Mouse (Mus musculus) embryonic facial prominence, embryonic 11.5 days (tissue): Measurements from ENCODE around the gene 1810010H24Rik. TPM values are rescaled to one million over a fixed set of nuclear protein-coding genes. Genes with fewer than 3 reads are reported as not detected.

Experiments
- ATAC-seq: fragments of 200-750 bp; cut with Nextera tagmentation; replicated peaks from 2 replicates; pipeline ENCODE4 v1.8.0; 2017; ENCODE audit warnings: low read depth; ENCODE audit not compliant: insufficient number of reproducible peaks, low FRiP score, low TSS enrichment
- DNase-seq: peaks from one replicate; pipeline ENCODE4 v3.0.0-alpha.2; 2015; ENCODE audit warnings: low spot score
- H3K27ac ChIP-seq: fragments of 300-500 bp; sonication (generic); replicated peaks from 2 replicates; pipeline ENCODE4 v1.5.1; 2014; ENCODE audit warnings: mild to moderate bottlenecking, low read depth, low read length, control low read depth
- H3K27me3 ChIP-seq: fragments of 300-500 bp; sonication (generic); 2 replicates; pipeline ENCODE4 v1.6.1; 2014; ENCODE audit warnings: mild to moderate bottlenecking, low read length, moderate library complexity, mixed read lengths; ENCODE audit not compliant: control insufficient read depth, insufficient read depth
- H3K36me3 ChIP-seq: fragments of 300-500 bp; sonication (generic); replicated peaks from 2 replicates; pipeline ENCODE4 v1.6.1; 2014; ENCODE audit warnings: low read depth, mild to moderate bottlenecking, low read length, moderate library complexity, mixed read lengths; ENCODE audit not compliant: control insufficient read depth, insufficient read depth
- H3K4me1 ChIP-seq: fragments of 300-500 bp; sonication (generic); 2 replicates; pipeline ENCODE4 v1.6.1; 2014; ENCODE audit warnings: low read length, mixed read lengths; ENCODE audit not compliant: control insufficient read depth, insufficient read depth
- H3K4me2 ChIP-seq: fragments of 300-500 bp; sonication (generic); 2 replicates; pipeline ENCODE4 v1.6.1; 2014; ENCODE audit warnings: low read depth, mild to moderate bottlenecking, control low read depth, low read length, moderate library complexity
- H3K4me3 ChIP-seq: fragments of 300-500 bp; sonication (generic); 2 replicates; pipeline ENCODE4 v1.5.1; 2014; ENCODE audit warnings: low read depth, low read length, control low read depth
- H3K9ac ChIP-seq: fragments of 300-500 bp; sonication (generic); replicated peaks from 2 replicates; pipeline ENCODE4 v1.6.1; 2014; ENCODE audit warnings: mild to moderate bottlenecking, control low read depth, low read length
- H3K9me3 ChIP-seq: fragments of 300-500 bp; sonication (generic); replicated peaks from 2 replicates; pipeline ENCODE4 v1.6.1; 2016; ENCODE audit warnings: mild to moderate bottlenecking, low read length, inconsistent platforms, mixed read lengths; ENCODE audit not compliant: control insufficient read depth
- WGBS: fragments of 180-500 bp; shearing (Covaris S2); extraction: QIAGEN DNeasy Blood & Tissue Kit; methylation state at CpG from one replicate; pipeline ENCODE4 v1.1.7; 2014; 5-methylcytosine and 5-hydroxymethylcytosine counted together
- polyA plus RNA-seq: library from polyadenylated mRNA; unstranded; fragments of >200 nt; fragmentation: Nextera tagmentation; extraction: Ambion mirVana; gene quantifications from 2 replicates; pipeline ENCODE4 v1.2.1, GENCODE M21; 2014

1810010H24Rik gene
- polyA plus RNA-seq, 1 experiment from 2014 or later: 3.4 TPM

- no peak overlapping the region for H3K27ac ChIP-seq
- H3K27me3 ChIP-seq: no peaks in the 10 kb centered on the region; the same call in 1 of the 2 replicates
- H3K36me3 ChIP-seq: no peaks in the 10 kb centered on the region
- H3K4me3 ChIP-seq: peak overlapping the region; percentile 60
- 7% methylated on average over 12 of the region's 12 CpGs for WGBS
- no peak overlapping the region for H3K9ac ChIP-seq
- no peaks in the 10 kb centered on the region for H3K9me3 ChIP-seq
- 0 out of 2 replicates have a peak overlapping the region, but pooled peaks have one; percentile 69 for H3K4me2 ChIP-seq
- ATAC-seq (no peak), DNase-seq (peak; percentile 60)
- peaks cover 5% of the 10 kb centered on the region for H3K4me1 ChIP-seq
These were observed 1.3 kb downstream of the 1810010H24Rik start for GRCm38 (mm10) chr11:107026554-107027430.

GRCm38 (mm10) chr11:107027431-107028274, 2.2 kb downstream of the 1810010H24Rik start:
- peak; percentile 92 for DNase-seq
- peak overlapping the region; percentile 60 for H3K4me3 ChIP-seq
- WGBS: under 1% methylated on average over 96 of the region's 107 CpGs
- H3K27ac ChIP-seq: no peak overlapping the region; the same call in 1 of the 2 replicates
- no peaks in the 10 kb centered on the region for H3K36me3 ChIP-seq
- H3K27me3 ChIP-seq: no peaks in the 10 kb centered on the region; the same call in 1 of the 2 replicates
- peak overlapping the region; percentile 69 for H3K4me2 ChIP-seq
- H3K9ac ChIP-seq: peak overlapping the region; percentile 63
- ATAC-seq: peak; percentile 80
- peaks cover 5% of the 10 kb centered on the region for H3K4me1 ChIP-seq
- H3K9me3 ChIP-seq: no peaks in the 10 kb centered on the region

GRCm38 (mm10) chr11:107028275-107028618, 2.8 kb downstream of the 1810010H24Rik start:
- 5% methylated on average over 29 of the region's 29 CpGs for WGBS
- H3K36me3 ChIP-seq: no peaks in the 10 kb centered on the region
- no peak for DNase-seq

GRCm38 (mm10) chr11:107028754-107029153, 3.3 kb downstream of the 1810010H24Rik start:
- H3K4me1 ChIP-seq: peaks cover 5% of the 10 kb centered on the region
- no peak overlapping the region for H3K27ac ChIP-seq
- DNase-seq (no peak), ATAC-seq (no peak)
- no peaks in the 10 kb centered on the region for H3K36me3 ChIP-seq
- H3K4me3 ChIP-seq: peak overlapping the region; percentile 60; the same call in 1 of the 2 replicates
- no peaks in the 10 kb centered on the region for H3K9me3 ChIP-seq
- peak overlapping the region; percentile 69 for H3K4me2 ChIP-seq
- H3K9ac ChIP-seq: peak overlapping the region; percentile 63
- WGBS: 74% methylated on average over 6 of the region's 6 CpGs
- H3K27me3 ChIP-seq: no peaks in the 10 kb centered on the region; the same call in 1 of the 2 replicates

More at GRCm38 (mm10) chr11:107028275-107028618, 2.8 kb downstream of the 1810010H24Rik start:
- Histone ChIP-seq H3K9ac (peak overlapping the region; percentile 63), H3K9me3 (no peaks in the 10 kb centered on the region), H3K4me1 (peaks cover 5% of the 10 kb centered on the region), H3K27ac (no peak overlapping the region), H3K27me3 (no peaks in the 10 kb centered on the region; the same call in 1 of the 2 replicates), H3K4me3 (peak overlapping the region; percentile 60), H3K4me2 (peak overlapping the region; percentile 69)
- ATAC-seq: peak; percentile 63

- no peak overlapping the region for H3K4me3 ChIP-seq
- no peak overlapping the region for H3K9ac ChIP-seq
- H3K4me1 ChIP-seq: peaks cover 5% of the 10 kb centered on the region
- ATAC-seq: no peak
- no peak for DNase-seq
- H3K4me2 ChIP-seq: no peak overlapping the region
- no peak overlapping the region for H3K27ac ChIP-seq
- no peaks in the 10 kb centered on the region for H3K36me3 ChIP-seq
- no peaks in the 10 kb centered on the region for H3K9me3 ChIP-seq
- 51% methylated on average over 19 of the region's 19 CpGs for WGBS
- H3K27me3 ChIP-seq: no peaks in the 10 kb centered on the region; the same call in 1 of the 2 replicates
These were observed 4.1 kb downstream of the 1810010H24Rik start for GRCm38 (mm10) chr11:107029536-107029935.

- H3K9ac ChIP-seq: no peak overlapping the region
- no peak for DNase-seq
- no peak overlapping the region for H3K27ac ChIP-seq
- no peak overlapping the region for H3K4me2 ChIP-seq
- no peaks in the 10 kb centered on the region; the same call in 1 of the 2 replicates for H3K36me3 ChIP-seq
- WGBS: 34% methylated on average over 7 of the region's 7 CpGs
- no peaks in the 10 kb centered on the region for H3K9me3 ChIP-seq
- no peak overlapping the region for H3K4me3 ChIP-seq
- H3K27me3 ChIP-seq: no peaks in the 10 kb centered on the region
- H3K4me1 ChIP-seq: no peaks in the 10 kb centered on the region; the same call in none of the 2 replicates
- ATAC-seq: no peak
These were observed 6.2 kb downstream of the 1810010H24Rik start for GRCm38 (mm10) chr11:107031635-107032034.

GRCm38 (mm10) chr11:107034085-107034810, 8.8 kb downstream of the 1810010H24Rik start:
- Histone ChIP-seq H3K27me3 (no peaks in the 10 kb centered on the region), H3K9me3 (no peaks in the 10 kb centered on the region), H3K4me1 (no peaks in the 10 kb centered on the region), H3K4me2 (no peak overlapping the region), H3K4me3 (no peak overlapping the region), H3K9ac (no peak overlapping the region; the same call in 1 of the 2 replicates), H3K27ac (no peak overlapping the region), H3K36me3 (peaks cover under 1% of the 10 kb centered on the region; the same call in 1 of the 2 replicates)
- no peak for DNase-seq
- ATAC-seq: no peak
- WGBS: 89% methylated on average over 10 of the region's 10 CpGs
